Mouse (Mus musculus) erythroblast, embryonic 14.5 days (primary cell): ENCODE data around the gene Hip1r.

Experiments used
- GATA1 ChIP-seq: IDR thresholded peaks from 2 replicates; pipeline ENCODE4 v1.6.1; 2012; ENCODE audit warnings: low read length, inconsistent platforms, mixed read lengths
- TAL1 ChIP-seq: IDR thresholded peaks from 3 replicates; pipeline ENCODE4 v1.6.1; 2012; ENCODE audit warnings: low read length, inconsistent platforms, mixed read lengths

DNA sequence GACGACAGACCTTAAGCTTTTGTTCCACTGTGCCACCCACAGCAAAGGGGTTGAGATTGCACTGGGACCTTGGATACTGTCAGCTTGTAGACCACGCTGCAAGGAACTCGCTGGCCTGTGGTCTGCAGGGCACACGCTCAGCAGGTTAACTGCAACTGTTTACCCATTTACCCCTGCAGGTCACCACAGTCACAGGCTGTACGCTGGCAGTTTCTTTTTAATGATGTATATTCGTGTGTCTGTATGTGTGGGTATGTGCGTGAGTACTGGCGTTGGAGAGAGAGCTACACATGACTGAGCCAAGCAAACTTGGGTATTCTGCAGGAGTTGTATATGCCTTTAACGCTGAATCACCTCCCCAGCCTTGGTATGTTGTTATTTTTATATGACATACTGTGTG lies 45.2 kb downstream of the Hip1r start:
- TF ChIP-seq GATA1 (no peak), TAL1 (no peak)
